Mouse (Mus musculus) intestine, embryonic 15.5 days (tissue): ENCODE data around the gene Cntnap2. TPM values are rescaled to one million over a fixed set of nuclear protein-coding genes. Genes with fewer than 3 reads are reported as not detected.
A peak's percentile ranks its signal among the peaks of the same experiment; 100 is the strongest.

Source experiments
- ATAC-seq: fragments of 200-750 bp; cut with Nextera tagmentation; 2 replicates; pipeline ENCODE4 v1.8.0; 2017; ENCODE audit warnings: moderate TSS enrichment, moderate library complexity
- H3K27ac ChIP-seq: fragments of 300-500 bp; sonication (generic); 2 replicates; pipeline ENCODE4 v1.5.1; 2015; ENCODE audit warnings: mild to moderate bottlenecking, inconsistent platforms
- H3K27me3 ChIP-seq: fragments of 300-500 bp; sonication (generic); replicated peaks from 2 replicates; pipeline ENCODE4 v1.6.1; 2015; ENCODE audit warnings: inconsistent platforms
- H3K36me3 ChIP-seq: fragments of 300-500 bp; sonication (generic); 2 replicates; pipeline ENCODE4 v1.6.1; 2015; ENCODE audit warnings: inconsistent platforms
- H3K4me1 ChIP-seq: fragments of 300-500 bp; sonication (generic); replicated peaks from 2 replicates; pipeline ENCODE4 v1.6.1; 2015; ENCODE audit warnings: inconsistent platforms
- H3K4me2 ChIP-seq: fragments of 300-500 bp; sonication (generic); replicated peaks from 2 replicates; pipeline ENCODE4 v1.6.1; 2015; ENCODE audit warnings: mild to moderate bottlenecking, inconsistent platforms
- H3K4me3 ChIP-seq: fragments of 300-500 bp; sonication (generic); replicated peaks from 2 replicates; pipeline ENCODE4 v1.5.1; 2015; ENCODE audit warnings: inconsistent platforms
- H3K9ac ChIP-seq: fragments of 300-500 bp; sonication (generic); 2 replicates; pipeline ENCODE4 v1.6.1; 2015; ENCODE audit warnings: inconsistent platforms
- H3K9me3 ChIP-seq: fragments of 300-500 bp; sonication (generic); 2 replicates; pipeline ENCODE4 v1.6.1; 2016; ENCODE audit warnings: inconsistent platforms
- WGBS: fragments of 180-500 bp; shearing (Covaris S2); methylation state at CpG from one replicate; pipeline ENCODE4 v1.1.7; 2015; 5-methylcytosine and 5-hydroxymethylcytosine counted together
- polyA plus RNA-seq: library from polyadenylated mRNA; unstranded; fragments of >200 nt; fragmentation: Nextera tagmentation; extraction: Ambion mirVana; gene quantifications from 2 replicates; pipeline ENCODE4 v1.2.1, GENCODE M21; 2015

Gene Cntnap2
- polyA plus RNA-seq, 1 experiment from 2014 or later, result 1.3 TPM

GRCm38 (mm10) chr6:46197298-46197697 lies 1138.1 kb downstream of the Cntnap2 start:
- Histone ChIP-seq H3K9me3 (no peaks in the 10 kb centered on the region), H3K27me3 (no peaks in the 10 kb centered on the region), H3K27ac (no peak overlapping the region), H3K4me1 (no peaks in the 10 kb centered on the region), H3K9ac (no peak overlapping the region), H3K4me3 (no peak overlapping the region), H3K36me3 (no peaks in the 10 kb centered on the region), H3K4me2 (no peak overlapping the region)
- WGBS, result 90% methylated on average over 2 of the region's 2 CpGs
- no peak for ATAC-seq

GRCm38 (mm10) chr6:46201828-46202227 lies 1142.7 kb downstream of the Cntnap2 start:
- Histone ChIP-seq H3K4me1 (no peaks in the 10 kb centered on the region), H3K36me3 (no peaks in the 10 kb centered on the region), H3K27ac (no peak overlapping the region), H3K27me3 (no peaks in the 10 kb centered on the region), H3K4me2 (no peak overlapping the region), H3K9me3 (no peaks in the 10 kb centered on the region), H3K9ac (no peak overlapping the region), H3K4me3 (no peak overlapping the region)
- no peak for ATAC-seq
- WGBS, result 76% methylated on average over 4 of the region's 4 CpGs

DNA sequence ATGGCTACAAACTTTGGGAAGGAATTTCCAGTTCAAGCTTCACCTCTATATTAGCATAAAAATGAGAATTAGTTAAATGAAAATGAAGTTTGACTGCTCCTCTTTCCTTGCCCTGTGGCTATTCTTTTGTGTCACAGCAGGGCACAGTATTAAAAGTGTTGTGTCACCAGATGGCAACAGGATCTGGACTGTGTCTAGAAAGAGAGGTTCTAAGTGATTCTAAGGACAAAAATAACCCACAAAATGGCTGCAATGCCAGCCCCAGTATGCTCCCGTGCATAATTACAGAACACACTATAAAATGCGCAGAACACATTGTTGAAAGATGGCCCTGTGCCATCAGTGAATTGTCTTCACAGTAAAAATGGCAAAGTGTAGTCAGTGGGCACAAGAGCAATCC lies 1146.4 kb downstream of the Cntnap2 start:
- no peak overlapping the region for H3K4me2 ChIP-seq
- H3K27me3 ChIP-seq, result no peaks in the 10 kb centered on the region
- H3K4me3 ChIP-seq, result no peak overlapping the region
- H3K4me1 ChIP-seq, result no peaks in the 10 kb centered on the region
- 84% methylated on average over 2 of the region's 2 CpGs for WGBS
- H3K36me3 ChIP-seq, result no peaks in the 10 kb centered on the region
- H3K27ac ChIP-seq, result no peak overlapping the region
- H3K9me3 ChIP-seq, result no peaks in the 10 kb centered on the region
- ATAC-seq, result no peak
- no peak overlapping the region for H3K9ac ChIP-seq

DNA sequence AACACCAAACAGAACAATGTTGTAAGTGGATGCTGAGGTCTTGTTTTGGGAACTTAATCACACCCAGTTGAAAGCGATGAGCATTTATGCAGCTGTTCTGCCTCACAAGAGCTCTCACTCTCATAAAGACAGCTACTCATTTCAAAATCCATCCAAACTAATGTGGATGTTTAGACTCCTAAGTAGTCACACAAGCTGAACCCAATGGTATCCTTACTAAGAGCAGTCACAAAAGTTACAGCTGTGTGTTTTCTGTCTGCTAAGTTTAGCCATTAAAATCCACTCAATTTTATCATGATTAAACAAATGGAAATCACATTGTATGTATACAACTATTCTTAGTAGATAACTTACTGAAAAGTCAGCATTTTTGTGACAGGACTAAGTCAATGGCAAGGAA lies 1173.7 kb downstream of the Cntnap2 start:
- H3K27ac ChIP-seq, result no peak overlapping the region
- 79% methylated on average over 1 of the region's 1 CpGs for WGBS
- no peaks in the 10 kb centered on the region for H3K27me3 ChIP-seq
- H3K36me3 ChIP-seq, result no peaks in the 10 kb centered on the region
- ATAC-seq, result 0 out of 2 replicates have a peak, but pooled peaks have one; percentile 41
- H3K4me3 ChIP-seq, result no peak overlapping the region
- H3K4me2 ChIP-seq, result no peak overlapping the region
- H3K9ac ChIP-seq, result no peak overlapping the region
- H3K4me1 ChIP-seq, result no peaks in the 10 kb centered on the region
- H3K9me3 ChIP-seq, result no peaks in the 10 kb centered on the region

DNA sequence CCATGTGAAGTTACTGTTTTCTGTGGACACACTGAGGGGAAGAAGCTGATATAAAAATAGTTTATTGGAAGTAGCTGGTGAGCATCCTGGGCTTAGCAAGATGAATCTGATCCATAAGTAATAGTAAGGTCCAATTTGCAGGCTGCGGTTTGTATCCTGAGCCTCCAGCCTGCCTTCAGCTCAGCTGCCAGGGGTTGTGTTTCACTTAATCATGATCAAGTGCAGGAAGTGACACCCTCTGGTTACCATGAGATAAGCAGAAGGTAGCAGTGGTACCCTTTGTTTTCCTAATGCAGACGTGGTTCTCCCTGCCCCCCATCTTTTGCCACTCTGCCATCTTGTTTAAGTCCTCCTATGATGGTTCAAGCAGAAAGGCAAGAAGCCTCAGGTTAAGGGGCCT lies 1181.2 kb downstream of the Cntnap2 start:
- no peak overlapping the region for H3K9ac ChIP-seq
- no peak overlapping the region for H3K4me2 ChIP-seq
- ATAC-seq, result no peak
- H3K9me3 ChIP-seq, result no peaks in the 10 kb centered on the region
- no peaks in the 10 kb centered on the region for H3K4me1 ChIP-seq
- H3K27ac ChIP-seq, result no peak overlapping the region
- H3K36me3 ChIP-seq, result no peaks in the 10 kb centered on the region
- H3K27me3 ChIP-seq, result no peaks in the 10 kb centered on the region
- 53% methylated on average over 2 of the region's 2 CpGs for WGBS
- no peak overlapping the region for H3K4me3 ChIP-seq

- Histone ChIP-seq H3K4me3 (no peak overlapping the region), H3K9ac (no peak overlapping the region), H3K27ac (no peak overlapping the region), H3K36me3 (no peaks in the 10 kb centered on the region), H3K27me3 (no peaks in the 10 kb centered on the region), H3K4me1 (no peaks in the 10 kb centered on the region), H3K9me3 (no peaks in the 10 kb centered on the region), H3K4me2 (no peak overlapping the region)
- no peak for ATAC-seq
- 45% methylated on average over 1 of the region's 1 CpGs for WGBS
These were observed 1204.0 kb downstream of the Cntnap2 start for GRCm38 (mm10) chr6:46263171-46263570.

GRCm38 (mm10) chr6:46346946-46347345 lies 1287.8 kb downstream of the Cntnap2 start:
- H3K27me3 ChIP-seq, result no peaks in the 10 kb centered on the region
- H3K4me3 ChIP-seq, result no peak overlapping the region
- no peak for ATAC-seq
- H3K9ac ChIP-seq, result no peak overlapping the region
- no peak overlapping the region for H3K27ac ChIP-seq
- no peaks in the 10 kb centered on the region for H3K9me3 ChIP-seq
- no peaks in the 10 kb centered on the region for H3K4me1 ChIP-seq
- H3K36me3 ChIP-seq, result no peaks in the 10 kb centered on the region
- H3K4me2 ChIP-seq, result no peak overlapping the region
- 67% methylated on average over 5 of the region's 5 CpGs for WGBS

- Histone ChIP-seq H3K4me1 (no peaks in the 10 kb centered on the region), H3K9me3 (no peaks in the 10 kb centered on the region), H3K36me3 (no peaks in the 10 kb centered on the region), H3K27ac (no peak overlapping the region), H3K9ac (no peak overlapping the region), H3K4me2 (no peak overlapping the region), H3K27me3 (no peaks in the 10 kb centered on the region), H3K4me3 (no peak overlapping the region)
- ATAC-seq, result no peak
- 74% methylated on average over 2 of the region's 2 CpGs for WGBS
These were observed 1301.9 kb downstream of the Cntnap2 start for GRCm38 (mm10) chr6:46361091-46361490.

GRCm38 (mm10) chr6:46362156-46362555 lies 1303.0 kb downstream of the Cntnap2 start:
- Histone ChIP-seq H3K27ac (no peak overlapping the region), H3K9me3 (no peaks in the 10 kb centered on the region), H3K4me1 (no peaks in the 10 kb centered on the region), H3K9ac (no peak overlapping the region), H3K27me3 (no peaks in the 10 kb centered on the region), H3K4me2 (no peak overlapping the region), H3K4me3 (no peak overlapping the region), H3K36me3 (no peaks in the 10 kb centered on the region)
- 81% methylated on average over 1 of the region's 1 CpGs for WGBS
- no peak for ATAC-seq

- Histone ChIP-seq H3K27me3 (no peaks in the 10 kb centered on the region), H3K27ac (no peak overlapping the region), H3K36me3 (no peaks in the 10 kb centered on the region), H3K9me3 (no peaks in the 10 kb centered on the region), H3K9ac (no peak overlapping the region), H3K4me2 (no peak overlapping the region), H3K4me3 (no peak overlapping the region), H3K4me1 (no peaks in the 10 kb centered on the region)
- WGBS, result 77% methylated on average over 2 of the region's 2 CpGs
- no peak for ATAC-seq
These were observed 1339.8 kb downstream of the Cntnap2 start for GRCm38 (mm10) chr6:46398725-46399589.

- no peak for ATAC-seq
- H3K4me1 ChIP-seq, result no peaks in the 10 kb centered on the region
- H3K9ac ChIP-seq, result no peak overlapping the region
These were observed 1355.0 kb downstream of the Cntnap2 start for GRCm38 (mm10) chr6:46414154-46414553.

GRCm38 (mm10) chr6:46414562-46414961 lies 1355.4 kb downstream of the Cntnap2 start:
- no peak for ATAC-seq
- no peaks in the 10 kb centered on the region for H3K4me1 ChIP-seq
- whole genome bisulfite sequencing, result 86% methylated on average over 4 of the region's 4 CpGs
- no peak overlapping the region for H3K27ac ChIP-seq
- H3K9me3 ChIP-seq, result no peaks in the 10 kb centered on the region
- H3K9ac ChIP-seq, result no peak overlapping the region
- no peak overlapping the region for H3K4me2 ChIP-seq
- no peaks in the 10 kb centered on the region for H3K27me3 ChIP-seq
- no peaks in the 10 kb centered on the region for H3K36me3 ChIP-seq
- H3K4me3 ChIP-seq, result no peak overlapping the region

More at GRCm38 (mm10) chr6:46414154-46414553, 1355.0 kb downstream of the Cntnap2 start:
- Histone ChIP-seq H3K4me2 (no peak overlapping the region), H3K4me3 (no peak overlapping the region), H3K9me3 (no peaks in the 10 kb centered on the region), H3K27me3 (no peaks in the 10 kb centered on the region), H3K36me3 (no peaks in the 10 kb centered on the region), H3K27ac (no peak overlapping the region)

DNA sequence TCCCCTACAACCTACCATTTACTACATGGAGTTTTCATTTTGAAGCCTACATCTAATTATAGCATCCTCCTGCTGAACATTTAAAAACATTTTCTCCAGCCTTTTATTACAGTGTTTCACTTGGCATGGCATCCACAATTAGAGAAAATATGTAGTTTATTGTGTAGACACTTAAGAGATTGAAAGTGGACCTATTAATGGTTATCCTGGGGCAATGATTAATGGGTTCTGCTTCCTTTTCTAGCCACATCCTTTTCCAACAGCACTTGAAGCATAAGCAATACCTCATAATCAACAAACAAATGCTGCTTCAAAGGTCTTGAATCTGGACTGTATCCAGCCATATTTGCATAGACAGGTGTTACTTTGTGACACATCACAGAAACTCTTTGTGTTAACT lies 1360.7 kb downstream of the Cntnap2 start:
- ATAC-seq, result no peak
- H3K9me3 ChIP-seq, result no peaks in the 10 kb centered on the region
- no peak overlapping the region for H3K4me2 ChIP-seq
- no peak overlapping the region for H3K4me3 ChIP-seq
- H3K4me1 ChIP-seq, result no peaks in the 10 kb centered on the region
- no peaks in the 10 kb centered on the region for H3K36me3 ChIP-seq
- no peaks in the 10 kb centered on the region for H3K27me3 ChIP-seq
- no peak overlapping the region for H3K27ac ChIP-seq
- H3K9ac ChIP-seq, result no peak overlapping the region
